Mouse (Mus musculus) forebrain, embryonic 14.5 days (tissue): ENCODE measurements at regions not wholly inside any gene's neighbourhood (a gene's known extent, or its start where the extent isn't known, plus 50 kb on each side); places are given as distances from the start of the nearest gene placed in this dataset.

Source experiments
- ATAC-seq: fragments of 200-750 bp; cut with Nextera tagmentation; 2 replicates; pipeline ENCODE4 v1.8.0; 2017; ENCODE audit warnings: mild to moderate bottlenecking, moderate library complexity
- DNase-seq: peaks from one replicate; pipeline ENCODE4 v3.0.0-alpha.2; 2015; ENCODE audit warnings: low spot score
- H3K27ac ChIP-seq: fragments of 300-500 bp; sonication (generic); 2 replicates; pipeline ENCODE4 v1.5.1; 2014; ENCODE audit warnings: low read depth, mild to moderate bottlenecking, control low read depth, low read length, moderate library complexity
- H3K27me3 ChIP-seq: fragments of 300-500 bp; sonication (generic); replicated peaks from 2 replicates; pipeline ENCODE4 v1.6.1; 2014; ENCODE audit warnings: low read length, control low read depth, mixed read lengths; ENCODE audit not compliant: control insufficient read depth, insufficient read depth
- H3K36me3 ChIP-seq: fragments of 300-500 bp; sonication (generic); 2 replicates; pipeline ENCODE4 v1.6.1; 2014; ENCODE audit warnings: low read length, control low read depth; ENCODE audit not compliant: control insufficient read depth, insufficient read depth
- H3K4me1 ChIP-seq: fragments of 300-500 bp; sonication (generic); 2 replicates; pipeline ENCODE4 v1.6.1; 2014; ENCODE audit warnings: antibody characterized with exemption, low read length, control low read depth; ENCODE audit not compliant: control insufficient read depth, insufficient read depth
- H3K4me2 ChIP-seq: fragments of 300-500 bp; sonication (generic); 2 replicates; pipeline ENCODE4 v1.6.1; 2014; ENCODE audit warnings: mild to moderate bottlenecking, control low read depth, low read length
- H3K4me3 ChIP-seq: fragments of 300-500 bp; sonication (generic); 2 replicates; pipeline ENCODE4 v1.5.1; 2014; ENCODE audit warnings: low read depth, low read length, control low read depth
- H3K9ac ChIP-seq: fragments of 300-500 bp; sonication (generic); 2 replicates; pipeline ENCODE4 v1.6.1; 2014; ENCODE audit warnings: mild to moderate bottlenecking, low read length, control low read depth, moderate library complexity
- H3K9me3 ChIP-seq: fragments of 300-500 bp; sonication (generic); replicated peaks from 2 replicates; pipeline ENCODE4 v1.6.1; 2016; ENCODE audit warnings: low read length, control low read depth, mixed read lengths; ENCODE audit not compliant: control insufficient read depth
- WGBS: fragments of 180-500 bp; shearing (Covaris S2); extraction: QIAGEN DNeasy Blood & Tissue Kit; methylation state at CpG from one replicate; pipeline ENCODE4 v1.1.7; 2014; 5-methylcytosine and 5-hydroxymethylcytosine counted together

DNA sequence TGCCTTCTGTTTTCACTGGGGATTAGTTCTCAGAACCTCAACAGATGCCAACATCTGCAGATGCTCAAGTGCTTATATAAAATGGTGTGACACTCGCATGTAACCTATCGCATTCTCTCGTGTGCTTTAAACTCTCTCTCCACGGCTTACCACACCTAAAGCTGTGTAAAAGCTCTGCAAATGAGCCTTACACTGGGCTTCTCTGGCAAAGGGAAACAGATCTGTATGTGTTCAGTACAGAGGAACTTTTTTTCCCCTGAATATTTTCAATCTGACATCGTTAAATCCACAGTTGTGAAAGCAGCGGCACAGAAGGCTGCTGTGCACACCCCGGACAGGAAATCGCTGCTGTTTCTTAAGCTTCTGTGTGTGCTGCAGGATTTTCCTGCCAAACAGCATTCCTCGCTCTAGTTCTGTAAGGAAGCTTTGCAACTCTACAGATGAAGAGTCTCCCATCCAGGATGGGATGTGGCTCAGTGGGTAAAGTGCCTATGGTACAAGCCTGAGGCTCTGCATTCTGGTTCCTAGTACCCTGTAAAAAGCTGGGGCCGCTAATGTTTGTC is 206.3 kb downstream of the Sox11 start:
- no peaks in the 10 kb centered on the region for H3K27me3 ChIP-seq
- no peaks in the 10 kb centered on the region for H3K36me3 ChIP-seq
- 0 out of 2 replicates have a peak overlapping the region, but pooled peaks have one; percentile 41 for H3K27ac ChIP-seq
- DNase-seq (peak; percentile 30), ATAC-seq (no peak)
- no peak overlapping the region for H3K4me3 ChIP-seq
- no peaks in the 10 kb centered on the region for H3K9me3 ChIP-seq
- no peak overlapping the region for H3K4me2 ChIP-seq
- peaks cover 29% of the 10 kb centered on the region for H3K4me1 ChIP-seq
- 48% methylated on average over 10 of the region's 10 CpGs for WGBS
- H3K9ac ChIP-seq = no peak overlapping the region

DNA sequence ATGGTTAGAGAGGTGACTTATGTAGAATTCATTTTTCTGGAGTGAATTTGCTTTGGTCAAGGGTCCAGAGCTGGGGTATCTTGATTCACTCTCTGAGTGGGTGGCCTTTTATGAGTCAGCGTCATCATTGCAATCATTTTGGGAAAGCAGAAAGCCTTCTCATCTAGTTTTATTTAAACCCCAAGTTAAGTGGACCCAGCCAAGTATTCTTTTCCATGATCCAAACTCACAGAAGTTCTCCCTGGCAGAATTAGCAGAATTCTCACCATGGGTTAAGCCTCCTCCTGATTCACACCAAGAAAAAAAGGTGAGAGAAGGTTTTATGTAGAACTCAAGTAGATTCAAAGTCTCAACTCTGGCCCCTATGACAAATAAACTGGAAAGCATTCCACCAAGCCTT is 211.8 kb downstream of the Sox11 start:
- H3K27ac ChIP-seq = no peak overlapping the region
- no peak overlapping the region for H3K4me3 ChIP-seq
- no peak overlapping the region for H3K9ac ChIP-seq
- no peak overlapping the region for H3K4me2 ChIP-seq
- H3K27me3 ChIP-seq = no peaks in the 10 kb centered on the region
- ATAC-seq (no peak), DNase-seq (no peak)
- H3K4me1 ChIP-seq = peaks cover 8% of the 10 kb centered on the region; the same call in 1 of the 2 replicates
- WGBS = 92% methylated on average over 1 of the region's 1 CpGs
- no peaks in the 10 kb centered on the region for H3K36me3 ChIP-seq
- no peaks in the 10 kb centered on the region for H3K9me3 ChIP-seq

DNA sequence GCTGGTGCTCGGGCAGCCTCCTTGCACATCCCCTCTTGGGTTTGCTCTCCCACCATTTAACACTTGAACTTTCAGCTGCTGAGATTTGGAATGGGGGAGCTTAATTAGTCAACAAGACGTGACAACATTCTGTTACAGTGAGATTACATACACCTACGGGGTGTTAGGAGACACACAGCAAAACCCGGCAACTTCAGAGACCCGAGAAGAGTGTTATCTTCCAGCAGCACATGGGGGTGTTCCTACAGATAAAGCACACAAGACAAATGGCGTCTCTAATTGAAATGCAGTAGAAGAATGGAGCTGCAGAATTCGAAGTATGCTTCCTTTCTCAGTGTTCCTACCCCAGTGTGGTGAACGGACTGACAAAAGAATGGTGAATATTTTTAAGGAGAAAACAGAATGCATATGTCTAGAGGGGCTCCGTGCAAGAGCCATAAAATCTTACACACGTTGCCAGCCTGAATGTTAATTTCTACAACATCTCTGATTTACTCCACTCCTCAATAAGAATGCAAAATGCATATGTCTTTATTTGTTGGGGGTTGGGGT is 215.2 kb downstream of the Sox11 start:
- 0 out of 2 replicates have a peak, but pooled peaks have one; percentile 12 for ATAC-seq
- Histone ChIP-seq H3K4me3 (no peak overlapping the region), H3K27me3 (no peaks in the 10 kb centered on the region), H3K27ac (no peak overlapping the region; the same call in 1 of the 2 replicates), H3K9ac (no peak overlapping the region), H3K9me3 (no peaks in the 10 kb centered on the region), H3K4me2 (no peak overlapping the region), H3K36me3 (no peaks in the 10 kb centered on the region), H3K4me1 (0 out of 2 replicates have a peak, but pooled peaks cover 5% of the 10 kb centered on the region)
- DNase-seq = peak; percentile 39
- 62% methylated on average over 10 of the region's 10 CpGs for WGBS

GRCm38 (mm10) chr12:27118581-27118980 is 223.8 kb downstream of the Sox11 start:
- DNase-seq = no peak
- Histone ChIP-seq H3K9me3 (no peaks in the 10 kb centered on the region), H3K9ac (no peak overlapping the region), H3K4me2 (no peak overlapping the region), H3K36me3 (no peaks in the 10 kb centered on the region), H3K27ac (no peak overlapping the region), H3K4me3 (no peak overlapping the region), H3K4me1 (no peaks in the 10 kb centered on the region), H3K27me3 (no peaks in the 10 kb centered on the region)
- no peak for ATAC-seq
- 79% methylated on average over 6 of the region's 6 CpGs for WGBS

DNA sequence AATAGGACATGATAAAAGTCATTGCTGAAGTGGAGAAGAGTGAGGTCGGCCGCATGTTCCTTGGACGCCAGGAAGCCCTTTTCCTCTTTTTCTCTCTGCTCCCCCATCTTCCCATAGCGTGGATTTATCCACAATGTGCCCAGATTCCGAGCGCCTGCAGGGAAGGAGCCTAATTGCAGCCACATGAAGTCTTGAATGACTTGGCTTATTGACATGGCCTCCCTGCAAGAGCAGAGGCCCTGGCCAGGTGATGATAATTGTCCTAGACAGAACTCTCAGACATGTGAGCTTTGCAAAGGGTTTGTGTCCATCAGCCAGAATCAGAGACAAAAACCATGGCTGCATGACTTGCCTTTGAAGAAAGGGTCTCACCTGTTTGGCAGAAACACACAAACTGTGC is 227.0 kb downstream of the Sox11 start:
- Histone ChIP-seq H3K27ac (no peak overlapping the region), H3K9ac (no peak overlapping the region), H3K4me1 (no peaks in the 10 kb centered on the region), H3K27me3 (no peaks in the 10 kb centered on the region), H3K4me2 (no peak overlapping the region), H3K9me3 (no peaks in the 10 kb centered on the region), H3K36me3 (no peaks in the 10 kb centered on the region), H3K4me3 (no peak overlapping the region)
- DNase-seq (no peak), ATAC-seq (no peak)
- WGBS = 69% methylated on average over 6 of the region's 6 CpGs

- peak; percentile 84 for DNase-seq
- Histone ChIP-seq H3K4me3 (no peak overlapping the region), H3K4me1 (no peaks in the 10 kb centered on the region), H3K4me2 (no peak overlapping the region), H3K9me3 (no peaks in the 10 kb centered on the region), H3K27me3 (no peaks in the 10 kb centered on the region), H3K27ac (peak overlapping the region; percentile 52; the same call in 1 of the 2 replicates), H3K9ac (no peak overlapping the region), H3K36me3 (no peaks in the 10 kb centered on the region)
- ATAC-seq = peak; percentile 79
- 41% methylated on average over 9 of the region's 9 CpGs for WGBS
These were observed 237.3 kb downstream of the Sox11 start for GRCm38 (mm10) chr12:27104925-27105571.

DNA sequence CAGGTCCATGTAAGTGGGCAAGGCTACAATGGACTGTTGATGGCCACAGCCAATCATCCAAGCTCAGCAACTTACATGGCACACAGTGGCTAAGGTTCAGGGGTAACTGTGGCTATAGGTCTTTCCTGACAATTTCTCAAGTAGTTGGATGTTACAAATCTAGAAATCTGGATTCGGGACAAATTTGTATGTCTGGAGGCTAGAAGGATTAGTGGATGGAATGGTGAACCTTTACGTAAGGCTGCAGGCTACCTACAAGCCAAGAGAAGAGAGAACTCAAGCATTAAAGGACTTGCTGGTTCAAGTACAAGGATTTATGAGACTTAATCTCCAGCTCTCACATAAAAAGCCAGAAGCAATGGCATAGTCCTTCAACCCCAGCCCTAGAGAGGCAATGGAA is 239.4 kb downstream of the Sox11 start:
- Histone ChIP-seq H3K27me3 (no peaks in the 10 kb centered on the region), H3K4me1 (no peaks in the 10 kb centered on the region)
- no peak for ATAC-seq

GRCm38 (mm10) chr12:27089206-27089605 is 253.2 kb downstream of the Sox11 start:
- no peaks in the 10 kb centered on the region for H3K9me3 ChIP-seq
- H3K27me3 ChIP-seq = no peaks in the 10 kb centered on the region
- WGBS = 34% methylated on average over 1 of the region's 1 CpGs
- H3K9ac ChIP-seq = no peak overlapping the region
- H3K4me3 ChIP-seq = no peak overlapping the region
- peaks cover under 1% of the 10 kb centered on the region; the same call in 1 of the 2 replicates for H3K4me1 ChIP-seq
- H3K27ac ChIP-seq = no peak overlapping the region
- no peaks in the 10 kb centered on the region for H3K36me3 ChIP-seq
- DNase-seq (peak; percentile 33), ATAC-seq (no peak)
- no peak overlapping the region for H3K4me2 ChIP-seq

More for the DNA sequence above, 239.4 kb downstream of the Sox11 start:
- no peak overlapping the region for H3K27ac ChIP-seq
- H3K9me3 ChIP-seq = no peaks in the 10 kb centered on the region
- H3K36me3 ChIP-seq = no peaks in the 10 kb centered on the region
- no peak for DNase-seq
- no peak overlapping the region for H3K4me2 ChIP-seq
- 97% methylated on average over 2 of the region's 2 CpGs for WGBS
- no peak overlapping the region for H3K4me3 ChIP-seq
- H3K9ac ChIP-seq = no peak overlapping the region

GRCm38 (mm10) chr12:27085890-27086289 is 256.5 kb downstream of the Sox11 start:
- no peaks in the 10 kb centered on the region for H3K9me3 ChIP-seq
- H3K4me2 ChIP-seq = no peak overlapping the region
- H3K27ac ChIP-seq = no peak overlapping the region
- H3K36me3 ChIP-seq = no peaks in the 10 kb centered on the region
- H3K4me1 ChIP-seq = peaks cover 20% of the 10 kb centered on the region
- DNase-seq = no peak
- WGBS = 70% methylated on average over 2 of the region's 2 CpGs
- H3K4me3 ChIP-seq = no peak overlapping the region
- no peaks in the 10 kb centered on the region for H3K27me3 ChIP-seq
- no peak overlapping the region for H3K9ac ChIP-seq
- no peak for ATAC-seq
